Mouse (Mus musculus): ENCODE data around the gene Bank1. TPM values are rescaled to one million over a fixed set of nuclear protein-coding genes. Genes with fewer than 3 reads are reported as not detected.
A peak's percentile ranks its signal among the peaks of the same experiment; 100 is the strongest.

Gene Bank1
- polyA plus RNA-seq, 1 experiment from 2014 or later = 0.31 TPM

GRCm38 (mm10) chr3:136244931-136245330 is 80.9 kb downstream of the Bank1 start:
- DNase-seq (ENCODE audit: low spot score) = no peak
- H3K9ac ChIP-seq (ENCODE audit: low read length) = no peak overlapping the region

GRCm38 (mm10) chr3:136238790-136239189 is 87.1 kb downstream of the Bank1 start:
- WGBS = 85% methylated on average over 3 of the region's 3 CpGs
- no peak for DNase-seq (ENCODE audit: low spot score)
- H3K36me3 ChIP-seq (ENCODE audit: control insufficient read depth, insufficient read depth, low read length) = no peaks in the 10 kb centered on the region
- ATAC-seq (replicated peaks; ENCODE audit: low FRiP score) = no peak
- H3K9ac ChIP-seq (ENCODE audit: low read length) = no peak overlapping the region
- no peak overlapping the region for H3K27ac ChIP-seq (ENCODE audit: low read depth, low read length)
- no peaks in the 10 kb centered on the region for H3K27me3 ChIP-seq (ENCODE audit: control insufficient read depth, insufficient read depth, low read length)
- H3K4me1 ChIP-seq (replicated peaks; ENCODE audit: control insufficient read depth, insufficient read depth, low read length) = no peaks in the 10 kb centered on the region
- no peaks in the 10 kb centered on the region for H3K9me3 ChIP-seq (ENCODE audit: control insufficient read depth, low read length)
- no peak overlapping the region for H3K4me2 ChIP-seq (ENCODE audit: low read depth, low read length, severe bottlenecking)
- H3K4me3 ChIP-seq (ENCODE audit: low read depth, low read length) = no peak overlapping the region

More at GRCm38 (mm10) chr3:136244931-136245330, 80.9 kb downstream of the Bank1 start:
- no peaks in the 10 kb centered on the region for H3K9me3 ChIP-seq (ENCODE audit: control insufficient read depth, low read length)
- WGBS = 66% methylated on average over 2 of the region's 2 CpGs
- no peak for ATAC-seq (replicated peaks; ENCODE audit: low FRiP score)
- no peaks in the 10 kb centered on the region for H3K27me3 ChIP-seq (ENCODE audit: control insufficient read depth, insufficient read depth, low read length)
- H3K4me3 ChIP-seq (ENCODE audit: low read depth, low read length) = no peak overlapping the region
- no peaks in the 10 kb centered on the region for H3K4me1 ChIP-seq (replicated peaks; ENCODE audit: control insufficient read depth, insufficient read depth, low read length)
- H3K36me3 ChIP-seq (ENCODE audit: control insufficient read depth, insufficient read depth, low read length) = no peaks in the 10 kb centered on the region
- no peak overlapping the region for H3K4me2 ChIP-seq (ENCODE audit: low read depth, low read length, severe bottlenecking)
- H3K27ac ChIP-seq (ENCODE audit: low read depth, low read length) = no peak overlapping the region

GRCm38 (mm10) chr3:136233507-136233906 is 92.4 kb downstream of the Bank1 start:
- Histone ChIP-seq H3K4me2 (ENCODE audit: low read depth, low read length, severe bottlenecking) (no peak overlapping the region), H3K9ac (ENCODE audit: low read length) (no peak overlapping the region), H3K4me1 (replicated peaks; ENCODE audit: control insufficient read depth, insufficient read depth, low read length) (no peaks in the 10 kb centered on the region), H3K27ac (ENCODE audit: low read depth, low read length) (no peak overlapping the region), H3K27me3 (ENCODE audit: control insufficient read depth, insufficient read depth, low read length) (no peaks in the 10 kb centered on the region), H3K4me3 (ENCODE audit: low read depth, low read length) (no peak overlapping the region), H3K36me3 (ENCODE audit: control insufficient read depth, insufficient read depth, low read length) (no peaks in the 10 kb centered on the region), H3K9me3 (ENCODE audit: control insufficient read depth, low read length) (no peaks in the 10 kb centered on the region)
- no peak for ATAC-seq (replicated peaks; ENCODE audit: low FRiP score)
- DNase-seq (ENCODE audit: low spot score) = no peak
- 83% methylated on average over 2 of the region's 2 CpGs for WGBS

GRCm38 (mm10) chr3:136230602-136231151 is 95.2 kb downstream of the Bank1 start:
- WGBS = 93% methylated on average over 3 of the region's 3 CpGs
- no peak overlapping the region for H3K4me3 ChIP-seq (ENCODE audit: low read depth, low read length)
- no peaks in the 10 kb centered on the region for H3K36me3 ChIP-seq (ENCODE audit: control insufficient read depth, insufficient read depth, low read length)
- no peak overlapping the region for H3K4me2 ChIP-seq (ENCODE audit: low read depth, low read length, severe bottlenecking)
- H3K27ac ChIP-seq (ENCODE audit: low read depth, low read length) = no peak overlapping the region
- H3K27me3 ChIP-seq (ENCODE audit: control insufficient read depth, insufficient read depth, low read length) = no peaks in the 10 kb centered on the region
- H3K4me1 ChIP-seq (replicated peaks; ENCODE audit: control insufficient read depth, insufficient read depth, low read length) = no peaks in the 10 kb centered on the region
- ATAC-seq (replicated peaks; ENCODE audit: low FRiP score) (no peak), DNase-seq (ENCODE audit: low spot score) (no peak)
- no peak overlapping the region for H3K9ac ChIP-seq (ENCODE audit: low read length)
- H3K9me3 ChIP-seq (ENCODE audit: control insufficient read depth, low read length) = no peaks in the 10 kb centered on the region

GRCm38 (mm10) chr3:136189661-136190228 is 136.1 kb downstream of the Bank1 start:
- H3K4me1 ChIP-seq (replicated peaks; ENCODE audit: control insufficient read depth, insufficient read depth, low read length) = no peaks in the 10 kb centered on the region
- H3K4me3 ChIP-seq (ENCODE audit: low read depth, low read length) = no peak overlapping the region
- H3K36me3 ChIP-seq (ENCODE audit: control insufficient read depth, insufficient read depth, low read length) = no peaks in the 10 kb centered on the region
- H3K4me2 ChIP-seq (ENCODE audit: low read depth, low read length, severe bottlenecking) = no peak overlapping the region
- H3K27me3 ChIP-seq (ENCODE audit: control insufficient read depth, insufficient read depth, low read length) = no peaks in the 10 kb centered on the region
- ATAC-seq (replicated peaks; ENCODE audit: low FRiP score) (peak; percentile 63), DNase-seq (ENCODE audit: low spot score) (no peak)
- H3K27ac ChIP-seq (ENCODE audit: low read depth, low read length) = no peak overlapping the region
- 77% methylated on average over 1 of the region's 1 CpGs for WGBS
- H3K9me3 ChIP-seq (ENCODE audit: control insufficient read depth, low read length) = no peaks in the 10 kb centered on the region
- H3K9ac ChIP-seq (ENCODE audit: low read length) = no peak overlapping the region

- 86% methylated on average over 3 of the region's 3 CpGs for WGBS
- no peak for DNase-seq (ENCODE audit: low spot score)
- no peak for ATAC-seq (replicated peaks; ENCODE audit: low FRiP score)
Observed at GRCm38 (mm10) chr3:136186548-136187113, 139.2 kb downstream of the Bank1 start.

GRCm38 (mm10) chr3:136171631-136172030 is 154.2 kb downstream of the Bank1 start:
- no peak for DNase-seq (ENCODE audit: low spot score)
- H3K27me3 ChIP-seq (ENCODE audit: control insufficient read depth, insufficient read depth, low read length) = no peaks in the 10 kb centered on the region
- H3K27ac ChIP-seq (ENCODE audit: low read depth, low read length) = no peak overlapping the region
- H3K9ac ChIP-seq (ENCODE audit: low read length) = no peak overlapping the region
- H3K36me3 ChIP-seq (ENCODE audit: control insufficient read depth, insufficient read depth, low read length) = no peaks in the 10 kb centered on the region
- no peak overlapping the region for H3K4me2 ChIP-seq (ENCODE audit: low read depth, low read length, severe bottlenecking)
- H3K4me3 ChIP-seq (ENCODE audit: low read depth, low read length) = no peak overlapping the region
- H3K4me1 ChIP-seq (replicated peaks; ENCODE audit: control insufficient read depth, insufficient read depth, low read length) = no peaks in the 10 kb centered on the region
- H3K9me3 ChIP-seq (ENCODE audit: control insufficient read depth, low read length) = no peaks in the 10 kb centered on the region
- no peak for ATAC-seq (replicated peaks; ENCODE audit: low FRiP score)

More at GRCm38 (mm10) chr3:136186548-136187113, 139.2 kb downstream of the Bank1 start:
- Histone ChIP-seq H3K27ac (ENCODE audit: low read depth, low read length) (no peak overlapping the region), H3K4me1 (replicated peaks; ENCODE audit: control insufficient read depth, insufficient read depth, low read length) (no peaks in the 10 kb centered on the region), H3K9me3 (ENCODE audit: control insufficient read depth, low read length) (no peaks in the 10 kb centered on the region), H3K36me3 (ENCODE audit: control insufficient read depth, insufficient read depth, low read length) (no peaks in the 10 kb centered on the region), H3K4me3 (ENCODE audit: low read depth, low read length) (no peak overlapping the region), H3K27me3 (ENCODE audit: control insufficient read depth, insufficient read depth, low read length) (no peaks in the 10 kb centered on the region), H3K9ac (ENCODE audit: low read length) (no peak overlapping the region), H3K4me2 (ENCODE audit: low read depth, low read length, severe bottlenecking) (no peak overlapping the region)

GRCm38 (mm10) chr3:136168071-136168470 is 157.8 kb downstream of the Bank1 start:
- no peak for ATAC-seq (replicated peaks; ENCODE audit: low FRiP score)
- H3K4me1 ChIP-seq (replicated peaks; ENCODE audit: control insufficient read depth, insufficient read depth, low read length) = no peaks in the 10 kb centered on the region
- H3K27ac ChIP-seq (ENCODE audit: low read depth, low read length) = no peak overlapping the region
- no peaks in the 10 kb centered on the region for H3K9me3 ChIP-seq (ENCODE audit: control insufficient read depth, low read length)
- WGBS = 55% methylated on average over 4 of the region's 4 CpGs
- no peak overlapping the region for H3K4me2 ChIP-seq (ENCODE audit: low read depth, low read length, severe bottlenecking)
- no peaks in the 10 kb centered on the region for H3K27me3 ChIP-seq (ENCODE audit: control insufficient read depth, insufficient read depth, low read length)
- no peak overlapping the region for H3K4me3 ChIP-seq (ENCODE audit: low read depth, low read length)
- no peak for DNase-seq (ENCODE audit: low spot score)
- no peaks in the 10 kb centered on the region for H3K36me3 ChIP-seq (ENCODE audit: control insufficient read depth, insufficient read depth, low read length)
- no peak overlapping the region for H3K9ac ChIP-seq (ENCODE audit: low read length)

- Histone ChIP-seq H3K4me2 (ENCODE audit: low read depth, low read length, severe bottlenecking) (no peak overlapping the region), H3K9me3 (ENCODE audit: control insufficient read depth, low read length) (no peaks in the 10 kb centered on the region), H3K4me1 (replicated peaks; ENCODE audit: control insufficient read depth, insufficient read depth, low read length) (no peaks in the 10 kb centered on the region), H3K9ac (ENCODE audit: low read length) (no peak overlapping the region), H3K36me3 (ENCODE audit: control insufficient read depth, insufficient read depth, low read length) (no peaks in the 10 kb centered on the region), H3K4me3 (ENCODE audit: low read depth, low read length) (no peak overlapping the region), H3K27me3 (ENCODE audit: control insufficient read depth, insufficient read depth, low read length) (no peaks in the 10 kb centered on the region), H3K27ac (ENCODE audit: low read depth, low read length) (no peak overlapping the region)
- WGBS = 95% methylated on average over 4 of the region's 4 CpGs
- DNase-seq (ENCODE audit: low spot score) (no peak), ATAC-seq (replicated peaks; ENCODE audit: low FRiP score) (no peak)
Observed at GRCm38 (mm10) chr3:136166671-136167070, 159.2 kb downstream of the Bank1 start.

Measured in forebrain, embryonic 11.5 days (tissue).